Mouse (Mus musculus): ENCODE results near the gene Cct5. TPM values are rescaled to one million over a fixed set of nuclear protein-coding genes. Genes with fewer than 3 reads are reported as not detected.
"Not testable (repeated sequence)": the region's sequence is repeated elsewhere in the genome, so short reads cannot be mapped to it uniquely, and the experiment has no call there.

Gene Cct5
- total RNA-seq, 2 experiments from 2014 or later: 236 to 247 TPM

DNA sequence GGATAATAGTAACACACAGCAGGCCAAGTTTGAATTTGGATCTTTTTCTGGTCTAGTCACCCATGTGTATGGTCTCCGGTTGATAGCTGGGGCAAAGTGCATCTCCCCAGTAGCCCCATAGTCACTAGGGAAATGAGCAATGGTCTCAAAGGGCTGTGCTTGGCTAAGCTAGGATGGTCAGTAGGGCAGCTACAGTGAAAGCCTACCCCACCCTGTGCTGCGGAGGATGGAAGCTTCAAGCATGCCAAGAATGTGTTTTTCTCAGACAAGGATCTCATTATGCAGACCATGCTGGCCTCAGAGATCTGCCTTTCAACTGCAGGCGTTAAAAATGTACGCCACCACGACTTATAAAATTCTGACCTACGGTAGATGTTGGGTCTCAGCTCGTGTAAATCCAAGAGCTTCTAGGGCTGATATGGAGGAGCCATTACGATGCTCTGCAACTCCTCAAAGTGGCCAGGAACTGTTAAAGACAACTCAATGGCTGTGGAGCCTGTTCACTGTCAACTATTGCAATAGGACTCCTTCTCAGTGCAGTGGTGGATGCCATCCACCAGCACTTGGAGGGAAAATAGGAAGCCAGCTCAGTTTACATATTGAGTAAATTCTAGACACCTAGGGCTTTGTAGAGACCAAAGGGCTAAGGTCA lies 12.5 kb downstream of the Cct5 start:
- Histone ChIP-seq H3K27ac (peak overlapping the region; percentile 77), H3K4me3 (no peak overlapping the region)
- DNase-seq (ENCODE audit: low spot score in 2 of 2): no peak
- TF ChIP-seq CTCF (conservative IDR thresholded peaks at IDR 0.05): no peak

DNA sequence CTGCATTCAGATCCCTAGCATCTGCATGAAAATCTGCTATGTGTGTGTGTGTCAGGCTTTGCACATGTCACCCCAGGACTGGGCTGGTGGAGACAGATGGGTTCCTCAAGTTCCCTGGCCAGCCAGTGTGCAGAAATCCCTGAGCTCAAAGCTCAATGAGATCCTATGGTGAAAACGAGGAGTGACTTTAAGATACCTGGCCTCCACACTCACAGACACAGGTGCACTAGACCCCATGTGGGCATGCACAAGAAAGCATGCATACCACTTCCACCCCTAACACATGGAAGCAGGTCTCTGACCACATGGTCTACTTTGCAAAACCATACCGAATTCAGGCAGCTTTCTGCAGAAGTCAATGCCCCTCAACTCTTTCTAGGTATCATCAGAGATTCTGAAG lies 13.8 kb downstream of the Cct5 start:
- no peak for DNase-seq (ENCODE audit: low spot score in 2 of 2)
- H3K27ac ChIP-seq: peak overlapping the region; percentile 66
- no peak overlapping the region for H3K4me3 ChIP-seq
- TF ChIP-seq CTCF (conservative IDR thresholded peaks at IDR 0.05): no peak

DNA sequence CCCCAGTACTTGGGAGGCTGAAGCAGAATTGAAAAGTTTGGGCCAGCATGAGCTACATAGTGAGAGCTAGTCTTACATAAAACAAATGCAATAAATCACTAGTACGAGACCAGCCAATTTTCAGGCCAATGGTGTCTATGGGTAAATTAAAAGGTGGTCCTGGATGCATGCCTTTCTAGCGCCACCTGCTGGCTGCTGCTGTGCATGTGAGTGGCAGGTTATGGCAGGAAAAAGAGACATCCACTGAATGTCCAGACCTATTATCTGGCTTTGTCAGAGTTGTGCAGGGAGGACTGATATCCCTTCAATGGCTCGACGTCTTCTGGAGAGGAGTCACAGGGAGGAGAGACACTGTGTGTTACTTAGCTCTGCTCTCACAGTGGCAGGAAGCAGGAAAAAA lies 15.1 kb downstream of the Cct5 start:
- peak; percentile 99 for TF ChIP-seq CTCF (conservative IDR thresholded peaks at IDR 0.05)
- Histone ChIP-seq H3K27ac (peak overlapping the region; percentile 69), H3K4me3 (no peak overlapping the region)
- peak; percentile 82 to 91 for DNase-seq (ENCODE audit: low spot score in 2 of 2)

DNA sequence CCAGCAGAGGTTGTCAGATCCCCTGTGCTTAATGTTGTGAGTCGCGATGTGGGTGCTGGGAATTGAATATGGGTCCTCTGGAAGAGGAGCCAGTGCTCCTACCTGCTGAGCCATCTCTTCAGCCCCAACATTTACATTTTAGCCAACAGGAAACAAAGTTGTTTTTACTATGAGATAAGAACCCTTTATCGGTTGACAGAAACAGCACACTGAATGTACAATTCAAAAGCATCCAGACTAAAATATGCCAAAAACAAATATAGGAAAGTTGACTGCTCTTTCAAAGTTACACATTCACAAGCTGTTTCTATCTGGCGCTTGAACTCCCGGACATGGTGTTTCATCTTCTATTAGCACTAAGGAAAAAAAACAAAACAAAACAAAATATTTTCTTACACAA lies 15.5 kb downstream of the Cct5 start:
- no peak for DNase-seq (ENCODE audit: low spot score in 2 of 2)
- peak overlapping the region; percentile 69 for H3K27ac ChIP-seq
- no peak for TF ChIP-seq CTCF (conservative IDR thresholded peaks at IDR 0.05)
- no peak overlapping the region for H3K4me3 ChIP-seq

DNA sequence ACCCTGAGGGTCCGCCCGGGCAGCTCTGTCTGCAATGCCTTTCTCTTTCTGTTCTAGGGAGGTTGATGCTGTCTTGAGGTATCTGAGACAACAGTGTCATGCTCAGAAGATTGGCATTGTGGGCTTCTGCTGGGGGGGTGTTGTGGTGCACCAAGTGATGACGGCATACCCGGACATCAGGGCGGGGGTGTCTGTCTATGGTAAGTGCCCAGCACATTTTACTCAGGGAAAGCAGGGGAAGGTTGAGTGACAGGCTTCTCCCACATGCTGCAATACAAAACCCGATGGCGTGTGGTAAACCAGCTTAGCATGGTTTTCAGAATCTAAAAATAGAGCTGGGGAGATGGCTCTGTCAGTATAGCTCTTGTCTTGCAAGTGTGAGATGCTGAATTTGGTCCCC lies 16.4 kb downstream of the Cct5 start:
- Histone ChIP-seq H3K27ac (peak overlapping the region; percentile 69), H3K4me3 (no peak overlapping the region)
- peak; percentile 68 to 82 for DNase-seq (ENCODE audit: low spot score in 2 of 2)
- TF ChIP-seq CTCF (conservative IDR thresholded peaks at IDR 0.05): no peak

DNA sequence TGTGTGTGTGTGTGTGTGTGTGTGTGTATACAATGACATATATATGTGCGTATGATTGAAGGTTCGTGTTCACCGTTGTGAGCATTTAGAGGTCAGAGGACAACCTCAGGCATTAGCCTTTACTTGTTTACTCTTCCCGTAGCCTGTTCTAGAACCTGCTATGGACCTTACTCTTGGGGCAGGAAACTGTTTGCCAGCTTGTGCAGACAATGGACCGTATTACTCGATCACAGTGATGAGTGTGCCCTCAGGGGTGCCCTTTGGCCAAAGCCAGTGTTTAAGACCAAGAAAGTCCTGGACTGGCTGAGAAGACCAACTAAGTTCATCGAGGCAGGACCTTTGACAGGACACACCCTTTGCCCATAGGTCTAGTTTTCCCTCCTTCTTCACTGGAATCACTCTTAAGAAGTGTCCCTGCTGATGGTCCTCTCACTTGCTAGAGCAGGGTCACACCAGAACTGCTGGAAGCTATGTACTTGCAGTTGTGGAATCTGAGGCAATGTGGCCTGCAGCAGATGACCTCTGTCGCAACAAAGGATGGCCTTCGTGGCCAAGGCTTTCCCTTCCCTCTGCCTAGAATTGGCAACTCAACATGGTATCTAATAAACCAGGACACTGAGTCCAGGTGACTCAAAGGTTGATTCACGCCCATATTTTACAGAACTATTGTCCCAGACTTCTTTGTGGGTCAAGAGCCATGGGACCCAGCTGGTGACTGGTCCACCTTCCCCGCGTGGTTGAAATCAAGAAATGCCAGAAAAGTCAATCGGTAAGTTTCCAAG lies 18.1 kb downstream of the Cct5 start:
- DNase-seq (ENCODE audit: low spot score in 2 of 2): no peak
- TF ChIP-seq CTCF (conservative IDR thresholded peaks at IDR 0.05): no peak
- H3K4me3 ChIP-seq: no peak overlapping the region
- no peak overlapping the region for H3K27ac ChIP-seq

DNA sequence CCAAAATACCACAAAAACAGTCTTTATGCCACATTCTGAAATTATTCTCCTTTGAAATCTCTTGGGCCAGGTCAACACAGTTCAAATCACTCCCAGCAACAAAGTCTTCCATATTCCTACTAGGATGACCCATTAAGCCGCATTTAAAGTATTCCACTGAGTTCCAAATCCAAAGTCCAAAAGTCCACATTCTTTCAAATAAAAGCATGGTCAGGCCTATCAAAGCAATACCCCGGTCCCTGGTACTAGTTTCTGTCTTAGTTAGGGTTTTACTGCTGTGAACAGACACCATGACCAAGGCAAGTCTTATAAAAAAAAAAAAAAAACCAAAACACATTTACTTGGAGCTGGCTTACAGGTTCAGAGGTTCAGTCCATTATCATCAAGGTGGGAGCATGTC lies 20.5 kb downstream of the Cct5 start:
- DNase-seq (ENCODE audit: low spot score in 2 of 2); H3K4me3 ChIP-seq; H3K27ac ChIP-seq: not testable (repeated sequence)

DNA sequence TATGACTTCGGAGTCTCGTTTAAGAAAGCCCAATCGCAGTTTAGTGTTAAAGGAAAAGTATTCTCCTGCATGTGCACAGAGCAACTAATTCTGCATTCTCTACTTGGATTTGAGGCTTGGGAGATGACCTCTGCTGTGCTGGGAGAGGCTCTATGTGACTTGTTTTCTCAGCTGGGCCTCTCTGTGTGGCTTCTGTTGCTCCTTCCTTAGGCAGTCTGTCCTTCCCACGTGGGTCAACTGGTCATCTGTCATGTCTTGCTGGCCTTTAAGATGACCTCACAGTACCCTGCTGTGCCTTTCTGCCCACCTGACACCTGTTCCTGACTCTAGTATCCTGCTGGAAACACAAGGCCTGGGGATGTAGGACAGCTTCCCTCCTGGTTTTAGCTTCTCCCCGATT lies 25.5 kb downstream of the Cct5 start:
- TF ChIP-seq CTCF (conservative IDR thresholded peaks at IDR 0.05): no peak
- no peak overlapping the region for H3K4me3 ChIP-seq
- no peak for DNase-seq (ENCODE audit: low spot score in 2 of 2)
- H3K27ac ChIP-seq: no peak overlapping the region

DNA sequence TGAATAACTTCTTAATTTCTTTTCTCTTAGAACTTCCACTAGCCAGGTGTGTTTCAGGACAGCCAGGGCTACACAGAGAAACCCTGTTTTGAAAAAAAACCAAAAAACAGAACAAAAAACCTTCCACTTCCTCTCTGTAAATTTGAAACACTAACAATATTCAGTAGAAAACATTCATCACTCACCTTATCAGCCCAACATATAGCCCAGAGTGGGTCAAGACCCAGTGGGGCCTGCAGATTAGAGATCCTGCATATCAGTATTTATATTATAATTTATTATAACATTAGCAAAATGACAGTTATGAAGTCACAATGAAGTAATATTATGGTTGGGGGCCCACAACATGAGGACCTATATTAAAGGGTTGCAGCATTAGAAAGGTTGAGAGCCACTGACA lies 27.9 kb downstream of the Cct5 start:
- no peak for DNase-seq (ENCODE audit: low spot score in 2 of 2)
- Histone ChIP-seq H3K27ac (no peak overlapping the region), H3K4me3 (no peak overlapping the region)
- no peak for TF ChIP-seq CTCF (conservative IDR thresholded peaks at IDR 0.05)

DNA sequence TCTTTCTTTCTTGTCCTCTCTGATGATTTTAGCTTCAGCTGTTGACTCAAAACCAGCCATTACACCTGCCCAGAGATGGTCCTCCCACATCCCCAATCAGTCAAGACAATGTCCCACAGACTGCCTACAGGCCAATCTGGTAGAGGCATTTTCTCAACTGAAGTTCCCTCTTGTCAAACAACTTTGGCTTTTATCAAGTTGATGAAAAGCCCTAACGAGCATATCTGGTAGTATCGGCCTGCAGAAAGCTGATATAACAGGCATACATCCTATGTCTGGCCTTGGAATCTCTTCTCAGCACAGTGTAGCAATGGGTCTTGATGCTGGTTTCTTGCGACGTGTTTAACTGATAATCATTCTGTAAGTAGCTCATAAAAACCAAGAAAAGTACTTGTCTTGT lies 28.3 kb downstream of the Cct5 start:
- TF ChIP-seq CTCF (conservative IDR thresholded peaks at IDR 0.05): no peak
- H3K4me3 ChIP-seq: no peak overlapping the region

DNA sequence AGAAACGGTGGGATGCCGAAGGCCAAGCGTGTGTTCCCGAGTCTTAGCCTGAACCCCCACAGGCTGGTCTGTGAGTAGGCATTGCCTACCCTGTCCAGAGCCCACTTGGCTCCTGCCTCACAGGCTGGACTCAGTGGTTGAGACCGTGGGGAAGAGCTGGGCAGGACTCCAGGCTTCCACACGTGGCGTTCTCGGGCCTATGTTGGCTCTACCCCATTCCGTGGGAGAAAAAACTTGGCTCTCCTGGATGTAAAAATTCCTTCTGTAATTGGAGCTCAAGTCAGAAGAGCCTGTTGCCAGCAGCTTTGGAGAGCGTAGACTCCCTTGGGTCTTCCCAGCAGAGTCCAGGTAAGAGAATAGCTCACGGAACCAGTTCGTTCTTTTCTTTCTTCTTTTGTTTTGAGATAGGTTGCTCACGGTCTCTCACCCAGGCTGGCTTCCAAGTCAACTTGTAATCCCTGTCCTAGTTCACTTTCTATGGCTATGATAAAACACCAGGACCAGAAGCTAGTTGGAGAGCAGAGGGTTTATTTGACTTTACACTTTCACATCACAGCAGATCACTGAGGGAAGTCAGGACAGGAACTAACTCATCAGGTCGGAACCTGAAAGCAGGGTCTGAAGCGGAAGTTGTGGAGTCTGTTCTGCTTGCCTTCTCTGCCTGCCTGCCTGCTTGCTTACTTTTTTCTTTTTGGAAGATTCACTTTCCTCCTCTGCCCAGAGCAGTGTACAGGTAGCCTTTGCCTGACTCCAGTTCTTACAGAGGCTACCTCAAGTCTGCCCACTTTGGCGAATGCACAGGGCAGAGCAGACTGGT lies 29.5 kb downstream of the Cct5 start:
- TF ChIP-seq CTCF (conservative IDR thresholded peaks at IDR 0.05): no peak
- Histone ChIP-seq H3K4me3 (no peak overlapping the region), H3K27ac (peak overlapping the region; percentile 36; the same call in 1 of the 2 replicates)
- DNase-seq (ENCODE audit: low spot score in 2 of 2): no peak

More for the DNA sequence above, 28.3 kb downstream of the Cct5 start:
- H3K27ac ChIP-seq: no peak overlapping the region
- no peak for DNase-seq (ENCODE audit: low spot score in 2 of 2)

DNA sequence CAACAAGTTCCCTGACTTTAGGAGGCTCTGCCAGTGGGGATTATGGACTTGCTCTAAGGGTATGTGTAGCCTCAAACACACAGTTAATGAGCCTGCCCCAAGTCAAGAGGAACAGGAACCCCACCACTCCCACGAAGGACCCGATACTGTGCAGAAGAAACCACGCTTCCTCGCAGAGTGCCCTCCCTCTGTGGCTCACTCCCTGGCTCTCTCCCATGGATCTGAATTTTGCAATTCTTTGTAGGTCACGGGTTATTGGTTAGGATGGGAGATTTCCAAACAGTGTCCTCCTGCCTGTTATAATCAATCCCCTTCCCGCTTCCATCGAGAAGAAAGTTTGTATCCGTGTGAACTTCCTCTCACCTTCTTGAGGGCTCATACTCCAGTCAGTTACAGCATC lies 30.6 kb downstream of the Cct5 start:
- Histone ChIP-seq H3K4me3 (no peak overlapping the region), H3K27ac (no peak overlapping the region)
- DNase-seq (ENCODE audit: low spot score in 2 of 2): no peak
- no peak for TF ChIP-seq CTCF (conservative IDR thresholded peaks at IDR 0.05)

DNA sequence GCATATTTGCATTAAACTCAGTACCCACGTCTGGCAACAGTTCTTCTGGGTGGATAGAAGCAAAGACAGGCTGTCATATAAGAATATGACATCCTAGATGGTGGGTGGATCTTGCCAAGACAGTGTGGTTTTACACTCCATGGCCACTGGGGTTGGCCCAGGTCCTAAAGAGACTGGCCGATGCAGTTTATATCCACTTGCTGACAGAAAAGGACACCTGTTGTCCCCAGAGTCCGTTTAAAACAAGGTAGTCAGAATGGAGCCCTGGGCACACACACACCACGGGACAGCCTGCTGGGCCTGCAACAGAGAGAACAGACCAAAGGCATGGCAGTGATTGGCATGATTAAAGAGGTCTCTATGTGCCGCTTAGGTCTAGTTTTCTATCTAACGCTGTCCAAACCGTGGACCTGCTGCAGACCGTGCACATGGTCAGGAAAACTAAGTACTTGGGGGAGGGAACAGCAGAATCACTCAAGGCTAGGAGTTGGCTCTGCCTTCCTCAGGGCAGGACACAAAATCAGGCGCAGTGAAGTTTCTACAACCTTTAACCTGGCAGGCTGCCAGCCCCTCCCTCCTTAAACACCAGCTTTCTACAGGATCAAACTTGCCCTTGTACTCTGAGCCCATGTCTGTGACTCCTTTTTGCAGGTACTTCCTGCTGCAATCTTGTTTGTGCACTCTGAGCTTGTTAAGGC lies 32.1 kb downstream of the Cct5 start:
- TF ChIP-seq CTCF (conservative IDR thresholded peaks at IDR 0.05): no peak
- no peak overlapping the region for H3K4me3 ChIP-seq
- H3K27ac ChIP-seq: no peak overlapping the region
- DNase-seq (ENCODE audit: low spot score in 2 of 2): no peak

Measured in layer of hippocampus, adult 2 months (tissue).